Mouse (Mus musculus) midbrain, embryonic 14.5 days (tissue): ENCODE measurements around the gene Klf12. TPM values are rescaled to one million over a fixed set of nuclear protein-coding genes. Genes with fewer than 3 reads are reported as not detected.

Experiments
- ATAC-seq: fragments of 200-750 bp; cut with Nextera tagmentation; 2 replicates; pipeline ENCODE4 v1.8.0; 2017; ENCODE audit warnings: moderate number of reproducible peaks, moderate library complexity; ENCODE audit not compliant: low FRiP score, low TSS enrichment
- DNase-seq: peaks from one replicate; pipeline ENCODE4 v3.0.0-alpha.2; 2015
- H3K27ac ChIP-seq: fragments of 300-500 bp; sonication (generic); replicated peaks from 2 replicates; pipeline ENCODE4 v1.5.1; 2014; ENCODE audit warnings: mild to moderate bottlenecking, low read depth, low read length, moderate library complexity
- H3K27me3 ChIP-seq: fragments of 300-500 bp; sonication (generic); 2 replicates; pipeline ENCODE4 v1.6.1; 2014; ENCODE audit warnings: low read length, control low read depth, mixed read lengths; ENCODE audit not compliant: control insufficient read depth, insufficient read depth
- H3K36me3 ChIP-seq: fragments of 300-500 bp; sonication (generic); 2 replicates; pipeline ENCODE4 v1.6.1; 2014; ENCODE audit warnings: low read length, control low read depth; ENCODE audit not compliant: control insufficient read depth, insufficient read depth
- H3K4me1 ChIP-seq: fragments of 300-500 bp; sonication (generic); 2 replicates; pipeline ENCODE4 v1.6.1; 2014; ENCODE audit warnings: mild to moderate bottlenecking, antibody characterized with exemption, low read length, control low read depth; ENCODE audit not compliant: control insufficient read depth, insufficient read depth
- H3K4me2 ChIP-seq: fragments of 300-500 bp; sonication (generic); 2 replicates; pipeline ENCODE4 v1.6.1; 2014; ENCODE audit warnings: mild to moderate bottlenecking, low read length, moderate library complexity
- H3K4me3 ChIP-seq: fragments of 300-500 bp; sonication (generic); replicated peaks from 2 replicates; pipeline ENCODE4 v1.5.1; 2014; ENCODE audit warnings: low read depth, low read length
- H3K9ac ChIP-seq: fragments of 300-500 bp; sonication (generic); replicated peaks from 2 replicates; pipeline ENCODE4 v1.6.1; 2014; ENCODE audit warnings: mild to moderate bottlenecking, low read length, moderate library complexity
- H3K9me3 ChIP-seq: fragments of 300-500 bp; sonication (generic); 2 replicates; pipeline ENCODE4 v1.6.1; 2016; ENCODE audit warnings: low read length, control low read depth, mixed read lengths; ENCODE audit not compliant: control insufficient read depth
- WGBS: fragments of 180-500 bp; shearing (Covaris S2); extraction: QIAGEN DNeasy Blood & Tissue Kit; methylation state at CpG from one replicate; pipeline ENCODE4 v1.1.7; 2014; 5-methylcytosine and 5-hydroxymethylcytosine counted together
- polyA plus RNA-seq: library from polyadenylated mRNA; unstranded; fragments of >200 nt; fragmentation: Nextera tagmentation; extraction: Ambion mirVana; gene quantifications from 2 replicates; pipeline ENCODE4 v1.2.1, GENCODE M21; 2014

The Klf12 gene
- polyA plus RNA-seq, 1 experiment from 2014 or later = 61.4 TPM

- H3K27ac ChIP-seq = no peak overlapping the region
- DNase-seq = no peak
- H3K9me3 ChIP-seq = no peaks in the 10 kb centered on the region
- no peak overlapping the region for H3K4me2 ChIP-seq
- H3K9ac ChIP-seq = no peak overlapping the region
- H3K36me3 ChIP-seq = no peaks in the 10 kb centered on the region
- H3K4me1 ChIP-seq = no peaks in the 10 kb centered on the region
- ATAC-seq = no peak
- no peak overlapping the region for H3K4me3 ChIP-seq
- WGBS = 84% methylated on average over 4 of the region's 4 CpGs
- H3K27me3 ChIP-seq = no peaks in the 10 kb centered on the region
Observed at GRCm38 (mm10) chr14:100260531-100260930, 23.9 kb downstream of the Klf12 start.

GRCm38 (mm10) chr14:100243046-100243445, 41.4 kb downstream of the Klf12 start:
- ATAC-seq (no peak), DNase-seq (no peak)
- no peak overlapping the region for H3K27ac ChIP-seq
- H3K27me3 ChIP-seq = no peaks in the 10 kb centered on the region
- H3K4me3 ChIP-seq = no peak overlapping the region
- no peaks in the 10 kb centered on the region for H3K4me1 ChIP-seq
- no peaks in the 10 kb centered on the region for H3K9me3 ChIP-seq
- H3K9ac ChIP-seq = no peak overlapping the region
- WGBS = 90% methylated on average over 5 of the region's 5 CpGs
- no peak overlapping the region for H3K4me2 ChIP-seq
- no peaks in the 10 kb centered on the region for H3K36me3 ChIP-seq

- Histone ChIP-seq H3K9me3 (no peaks in the 10 kb centered on the region), H3K27ac (no peak overlapping the region), H3K4me2 (no peak overlapping the region), H3K36me3 (no peaks in the 10 kb centered on the region), H3K27me3 (no peaks in the 10 kb centered on the region), H3K4me1 (no peaks in the 10 kb centered on the region), H3K4me3 (no peak overlapping the region), H3K9ac (no peak overlapping the region)
- ATAC-seq = no peak
- DNase-seq = no peak
- WGBS = 96% methylated on average over 4 of the region's 4 CpGs
Observed at GRCm38 (mm10) chr14:100239874-100240273, 44.6 kb downstream of the Klf12 start.

- H3K4me3 ChIP-seq = no peak overlapping the region
- no peaks in the 10 kb centered on the region for H3K4me1 ChIP-seq
- H3K27me3 ChIP-seq = no peaks in the 10 kb centered on the region
- DNase-seq (no peak), ATAC-seq (no peak)
- 82% methylated on average over 7 of the region's 7 CpGs for WGBS
- H3K36me3 ChIP-seq = no peaks in the 10 kb centered on the region
- H3K9me3 ChIP-seq = no peaks in the 10 kb centered on the region
- H3K4me2 ChIP-seq = no peak overlapping the region
- H3K27ac ChIP-seq = no peak overlapping the region
- no peak overlapping the region for H3K9ac ChIP-seq
Observed at GRCm38 (mm10) chr14:100236757-100237156, 47.7 kb downstream of the Klf12 start.

- H3K4me3 ChIP-seq = no peak overlapping the region
- no peaks in the 10 kb centered on the region for H3K27me3 ChIP-seq
- no peak overlapping the region for H3K4me2 ChIP-seq
- ATAC-seq (no peak), DNase-seq (no peak)
- no peaks in the 10 kb centered on the region for H3K36me3 ChIP-seq
- 53% methylated on average over 3 of the region's 3 CpGs for WGBS
- no peaks in the 10 kb centered on the region for H3K9me3 ChIP-seq
- no peaks in the 10 kb centered on the region for H3K4me1 ChIP-seq
- no peak overlapping the region for H3K27ac ChIP-seq
- H3K9ac ChIP-seq = no peak overlapping the region
Observed at GRCm38 (mm10) chr14:100235746-100236145, 48.7 kb downstream of the Klf12 start.

GRCm38 (mm10) chr14:100231384-100231783, 53.1 kb downstream of the Klf12 start:
- no peak overlapping the region for H3K4me3 ChIP-seq
- no peaks in the 10 kb centered on the region for H3K9me3 ChIP-seq
- no peak for DNase-seq
- no peaks in the 10 kb centered on the region for H3K4me1 ChIP-seq
- no peaks in the 10 kb centered on the region for H3K36me3 ChIP-seq
- WGBS = 84% methylated on average over 1 of the region's 1 CpGs
- ATAC-seq = no peak
- no peak overlapping the region for H3K4me2 ChIP-seq
- no peaks in the 10 kb centered on the region for H3K27me3 ChIP-seq
- H3K9ac ChIP-seq = no peak overlapping the region
- no peak overlapping the region for H3K27ac ChIP-seq

- Histone ChIP-seq H3K27me3 (no peaks in the 10 kb centered on the region), H3K9ac (no peak overlapping the region), H3K36me3 (no peaks in the 10 kb centered on the region), H3K4me1 (no peaks in the 10 kb centered on the region), H3K4me2 (no peak overlapping the region), H3K9me3 (no peaks in the 10 kb centered on the region), H3K4me3 (no peak overlapping the region), H3K27ac (no peak overlapping the region)
- ATAC-seq (no peak), DNase-seq (no peak)
- whole genome bisulfite sequencing = 95% methylated on average over 6 of the region's 6 CpGs
Observed at GRCm38 (mm10) chr14:100228120-100228519, 56.4 kb downstream of the Klf12 start.

- H3K4me1 ChIP-seq = no peaks in the 10 kb centered on the region
- no peak overlapping the region for H3K27ac ChIP-seq
- no peak overlapping the region for H3K4me2 ChIP-seq
- no peaks in the 10 kb centered on the region for H3K9me3 ChIP-seq
- ATAC-seq = no peak
- DNase-seq = no peak
- no peak overlapping the region for H3K9ac ChIP-seq
- WGBS = 96% methylated on average over 6 of the region's 6 CpGs
- no peak overlapping the region for H3K4me3 ChIP-seq
- no peaks in the 10 kb centered on the region for H3K27me3 ChIP-seq
- H3K36me3 ChIP-seq = no peaks in the 10 kb centered on the region
Observed at GRCm38 (mm10) chr14:100227717-100228116, 56.8 kb downstream of the Klf12 start.

GRCm38 (mm10) chr14:100224151-100224550, 60.3 kb downstream of the Klf12 start:
- Histone ChIP-seq H3K4me1 (0 out of 2 replicates have a peak, but pooled peaks cover 7% of the 10 kb centered on the region), H3K4me3 (no peak overlapping the region), H3K36me3 (no peaks in the 10 kb centered on the region), H3K27ac (no peak overlapping the region), H3K9ac (no peak overlapping the region), H3K27me3 (no peaks in the 10 kb centered on the region), H3K9me3 (no peaks in the 10 kb centered on the region), H3K4me2 (no peak overlapping the region)
- no peak for ATAC-seq
- no peak for DNase-seq
- WGBS = 51% methylated on average over 4 of the region's 4 CpGs
